Mouse (Mus musculus) urinary bladder, postnatal 4 days (tissue): Measurements from ENCODE around the gene Wdr76.
"Not testable (repeated sequence)": the region's sequence is repeated elsewhere in the genome, so short reads cannot be mapped to it uniquely, and the experiment has no call there.

Experiments used
- DNase-seq, 2 experiments: peaks; one replicate each; pipeline ENCODE4 v3.0.0; 2021 to 2022; ENCODE audit warnings: low spot score in 2 of 2

The Wdr76 gene

DNA sequence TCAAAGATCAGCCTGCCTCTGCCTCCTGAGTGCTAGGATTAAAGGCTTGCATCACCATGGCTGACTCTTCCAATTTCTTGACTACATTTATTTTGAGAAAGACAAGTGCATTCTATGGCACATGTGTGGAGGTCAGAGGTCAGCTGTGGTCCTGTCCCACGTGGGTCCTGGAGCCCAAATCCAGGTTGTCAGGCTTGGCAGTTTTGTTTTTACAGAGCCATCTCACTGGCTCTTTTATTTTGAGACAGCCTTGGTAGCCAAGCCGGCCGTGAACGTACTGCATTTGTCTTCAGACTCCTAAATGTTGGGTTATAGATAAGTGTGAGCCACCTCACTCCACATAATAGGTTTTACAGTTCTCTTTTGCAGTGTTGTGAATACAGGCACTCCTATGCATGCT lies 12.2 kb downstream of the Wdr76 start:
- DNase-seq = not testable (repeated sequence)

DNA sequence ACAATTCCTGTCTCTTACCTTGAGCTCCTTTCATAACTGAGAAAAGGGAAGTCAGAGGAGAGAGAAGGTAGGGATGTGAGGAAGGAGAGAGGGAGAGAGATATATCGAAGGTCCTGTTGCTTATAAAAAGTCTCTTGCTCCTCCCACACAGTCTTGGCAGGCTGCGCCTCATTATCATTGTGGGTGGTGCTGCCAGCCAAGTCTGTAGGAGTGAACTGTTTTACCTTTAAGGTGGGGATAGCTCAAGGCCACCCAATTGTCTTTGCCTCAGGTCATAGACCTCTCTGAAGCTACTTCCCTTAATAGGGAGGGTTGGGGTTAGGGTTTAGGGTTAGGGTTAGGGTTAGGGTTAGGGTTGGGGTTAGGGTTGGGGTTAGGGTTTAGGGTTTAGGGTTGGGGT lies 15.5 kb downstream of the Wdr76 start:
- no peak for DNase-seq

DNA sequence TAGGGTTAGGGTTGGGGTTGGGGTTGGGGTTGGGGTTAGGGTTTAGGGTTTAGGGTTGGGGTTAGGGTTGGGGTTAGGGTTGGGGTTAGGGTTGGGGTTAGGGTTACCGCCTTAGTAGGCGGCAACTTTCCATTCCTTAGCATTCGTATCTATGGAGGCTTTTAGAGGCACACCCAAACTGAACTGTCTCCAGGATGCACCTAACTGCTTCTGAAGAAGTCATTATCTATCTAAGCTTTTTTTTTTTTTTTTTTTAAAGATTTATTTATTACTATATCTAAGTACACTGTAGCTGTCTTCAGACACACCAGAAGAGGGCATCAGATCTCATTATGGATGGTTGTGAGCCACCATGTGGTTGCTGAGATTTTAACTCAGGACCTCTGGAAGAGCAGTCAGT lies 16.3 kb downstream of the Wdr76 start:
- not testable (repeated sequence) for DNase-seq

DNA sequence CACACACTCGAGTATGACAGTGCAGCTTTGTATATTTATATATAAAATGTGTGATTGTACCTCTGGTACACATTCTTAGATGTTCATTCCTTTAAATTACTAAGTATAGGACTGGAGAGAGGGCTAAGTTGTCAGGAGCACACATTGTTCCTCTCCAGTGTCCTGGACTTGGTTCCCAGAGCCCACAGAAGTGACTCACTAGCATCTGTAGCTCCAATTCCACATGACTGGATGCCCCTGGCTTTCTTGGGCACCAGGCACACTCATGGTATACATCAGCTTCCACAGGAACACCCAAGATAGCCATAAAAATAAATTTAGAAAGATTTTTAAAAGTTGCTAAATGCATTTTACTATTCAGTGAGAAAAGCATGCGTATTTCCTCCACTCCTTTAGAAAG lies 18.5 kb downstream of the Wdr76 start:
- DNase-seq = no peak

DNA sequence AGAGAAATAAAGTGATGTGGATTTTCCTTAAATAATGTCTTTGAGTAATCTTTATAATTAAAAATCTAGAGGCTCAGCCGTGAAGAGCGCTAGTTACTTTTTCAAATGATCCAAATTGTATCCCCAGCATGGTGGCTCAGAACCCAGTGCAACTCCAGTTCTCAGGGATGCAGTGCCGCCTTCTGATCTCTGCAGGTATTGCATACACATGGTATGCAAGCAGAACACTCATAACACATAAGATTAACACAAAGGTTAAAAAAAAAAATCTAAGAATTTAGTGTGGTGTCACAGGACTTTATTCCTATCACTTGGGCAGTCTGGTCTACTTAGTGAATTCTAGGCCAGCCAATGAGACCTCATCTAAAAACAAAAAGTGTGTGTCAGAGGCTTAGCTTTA lies 38.3 kb downstream of the Wdr76 start:
- no peak for DNase-seq

DNA sequence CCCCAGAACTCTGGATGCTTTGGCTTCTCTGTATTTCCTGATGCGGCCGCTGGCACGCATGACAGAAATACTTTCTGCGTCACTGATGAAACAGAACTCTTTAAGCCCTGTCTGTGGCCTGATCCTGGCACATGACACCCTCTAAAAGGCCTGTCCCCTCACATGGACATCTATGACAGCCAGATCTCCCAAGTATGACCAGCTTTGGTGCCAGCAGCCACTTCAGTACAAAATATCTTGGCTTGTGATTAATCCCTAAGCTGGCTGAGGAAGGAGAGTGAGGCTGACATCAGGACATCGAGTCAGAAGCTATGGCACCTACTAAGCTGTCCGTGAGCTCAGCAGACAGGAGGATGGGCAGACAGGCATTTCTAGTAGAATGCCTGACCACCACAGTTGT lies 43.1 kb downstream of the Wdr76 start:
- no peak for DNase-seq

DNA sequence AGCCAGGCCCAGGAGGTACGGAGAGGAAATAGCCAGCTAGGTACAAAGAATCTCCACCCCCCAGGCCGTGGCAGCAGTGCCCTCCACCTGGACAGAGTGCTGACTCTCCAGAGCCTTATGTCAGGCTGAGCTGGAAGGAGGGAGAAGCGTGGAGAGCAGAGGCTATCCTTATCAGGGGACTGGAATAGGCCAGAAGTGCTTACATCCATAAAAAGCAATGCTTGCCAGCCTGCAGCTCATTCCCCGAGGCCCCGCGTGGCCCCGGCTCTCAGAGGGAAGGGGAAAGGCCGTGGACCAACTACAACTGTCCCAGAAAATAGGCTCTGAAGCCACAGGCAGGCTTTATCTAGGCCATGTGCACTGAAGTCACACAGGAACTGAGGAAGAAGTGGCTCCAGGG lies 44.7 kb downstream of the Wdr76 start:
- no peak for DNase-seq

DNA sequence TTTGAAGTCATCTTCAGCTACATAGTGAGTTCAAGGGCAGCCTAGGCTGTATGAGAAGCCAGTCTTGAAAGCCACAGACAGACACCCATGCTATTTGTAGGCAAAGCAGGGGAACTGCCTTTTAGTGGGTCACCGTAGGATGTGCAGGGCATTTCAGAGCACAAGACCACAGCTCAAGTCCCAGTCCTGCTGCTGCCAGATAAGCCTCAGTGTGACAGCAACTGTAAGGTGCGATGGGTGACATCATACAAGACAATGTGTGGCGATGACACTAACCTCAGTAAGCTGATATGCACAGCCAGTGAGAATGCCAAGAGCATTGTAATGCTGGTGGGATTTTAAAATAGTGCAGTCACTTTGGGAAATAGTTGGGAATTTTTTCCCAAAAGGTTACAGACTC lies 56.6 kb downstream of the Wdr76 start:
- no peak for DNase-seq

DNA sequence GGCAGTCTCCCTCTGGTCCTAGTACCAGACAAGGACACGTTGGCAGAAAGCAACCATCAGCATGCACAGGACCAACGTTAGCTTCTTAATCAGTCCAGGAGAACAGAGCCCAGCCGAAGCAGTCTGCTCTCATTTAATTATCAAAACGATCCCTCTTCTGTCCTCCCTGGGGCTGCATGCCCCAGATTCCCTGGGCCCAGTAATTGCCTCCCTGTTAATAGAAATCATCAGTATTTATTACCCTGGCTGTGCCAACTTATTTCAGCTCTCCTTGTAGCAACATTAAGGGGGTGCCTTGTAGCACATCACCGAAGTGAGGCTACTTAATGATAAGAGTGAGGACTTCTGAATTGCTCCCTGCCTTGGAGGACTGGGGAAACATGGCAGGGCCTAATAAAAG lies 59.4 kb downstream of the Wdr76 start:
- no peak for DNase-seq

DNA sequence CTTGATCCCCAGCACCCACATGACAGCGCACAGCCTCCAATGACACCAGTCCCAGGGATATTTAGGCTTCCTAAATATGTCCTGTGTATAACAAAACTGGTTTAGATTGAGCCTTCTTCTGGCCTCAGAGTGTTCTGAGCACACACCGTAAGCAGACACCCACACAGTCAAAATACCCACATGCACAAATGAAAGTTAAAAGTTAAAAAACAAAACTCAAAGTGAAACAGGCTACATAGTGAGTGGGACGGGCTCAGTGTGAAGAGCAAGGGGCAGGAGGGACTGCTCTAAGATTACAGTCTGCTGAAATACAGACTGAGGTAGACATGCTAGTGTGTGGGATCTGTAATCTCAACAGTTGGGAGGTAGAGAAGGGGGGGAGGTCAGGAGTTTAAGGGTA lies 63.5 kb downstream of the Wdr76 start:
- DNase-seq = no peak

DNA sequence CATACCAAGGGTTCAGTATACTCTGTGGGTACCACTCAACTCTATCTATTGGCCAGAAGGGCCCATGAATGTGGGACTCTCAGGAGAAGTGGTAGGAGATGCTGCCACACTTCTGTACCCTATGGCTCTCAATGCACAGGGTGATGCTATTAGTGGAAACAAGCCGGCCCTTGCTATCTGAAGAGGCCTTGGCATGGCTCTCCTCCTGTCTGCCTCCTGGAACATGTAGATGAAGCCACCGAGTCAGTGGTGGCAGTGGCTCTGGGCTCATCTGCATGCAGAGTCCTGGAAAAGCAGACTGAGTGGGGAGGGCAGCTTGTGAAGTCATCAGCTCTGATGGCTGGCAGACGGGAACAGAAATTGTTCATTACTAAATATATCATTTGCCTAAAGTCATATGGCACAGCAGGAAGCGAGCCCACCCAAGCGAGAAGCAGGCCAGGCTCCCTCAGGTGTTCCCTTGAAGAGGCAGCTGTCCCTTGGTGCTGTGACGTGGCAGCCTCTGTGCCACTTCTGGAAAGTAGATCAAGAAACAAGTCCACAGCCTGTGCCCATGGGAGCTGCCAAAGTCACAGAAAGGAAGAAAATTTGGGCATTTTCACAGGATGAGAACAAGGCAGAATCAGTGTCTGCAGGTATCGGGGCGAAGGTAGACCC lies 64.6 kb downstream of the Wdr76 start:
- no peak for DNase-seq

DNA sequence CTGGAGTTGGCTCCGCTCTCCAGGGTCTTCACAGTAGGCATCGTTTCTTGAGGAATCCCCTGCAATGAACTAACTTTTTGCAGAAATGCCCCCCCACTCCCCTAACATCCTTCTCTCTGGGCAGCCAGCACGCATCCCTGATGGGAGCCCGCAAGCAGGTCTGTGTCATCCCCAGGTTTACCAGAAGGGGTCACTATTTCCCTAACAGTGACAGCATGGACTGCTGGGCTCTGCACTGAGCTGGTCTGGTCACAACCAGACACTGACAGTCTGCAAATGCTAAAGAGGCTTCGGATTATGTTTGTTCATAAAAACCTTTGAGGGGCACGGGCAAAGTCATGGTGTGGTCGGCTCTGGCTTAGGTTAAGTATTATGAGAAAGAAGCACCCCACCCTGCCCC lies 65.3 kb downstream of the Wdr76 start:
- peak; percentile 63 to 83 for DNase-seq

DNA sequence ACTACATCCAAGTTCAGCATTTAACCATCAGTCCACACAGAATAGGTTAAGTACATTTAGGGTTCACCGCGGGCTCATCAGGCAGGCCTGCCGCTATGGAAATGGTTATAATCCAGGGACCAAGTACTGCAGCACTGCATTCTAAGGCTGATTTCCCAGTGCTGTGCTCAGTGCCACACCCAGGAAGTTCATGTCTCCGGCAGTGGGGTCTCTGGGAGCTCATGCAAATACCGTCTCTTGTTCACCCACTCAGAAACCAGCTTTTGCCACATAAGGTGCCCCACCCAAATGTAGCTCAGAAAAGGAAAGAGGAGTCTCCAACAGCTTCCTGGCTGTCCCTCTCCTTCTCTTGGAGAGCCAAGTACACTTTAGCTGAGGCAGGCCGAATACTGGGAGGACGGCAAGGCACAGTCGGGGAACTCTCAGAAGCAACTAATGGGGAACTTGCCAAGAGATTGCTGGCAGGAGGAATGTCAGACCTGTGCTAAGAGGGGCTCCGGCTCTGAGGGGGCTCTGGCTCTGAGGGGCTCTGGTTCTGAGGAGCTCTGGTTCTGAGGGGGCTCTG lies 67.6 kb downstream of the Wdr76 start:
- no peak for DNase-seq

DNA sequence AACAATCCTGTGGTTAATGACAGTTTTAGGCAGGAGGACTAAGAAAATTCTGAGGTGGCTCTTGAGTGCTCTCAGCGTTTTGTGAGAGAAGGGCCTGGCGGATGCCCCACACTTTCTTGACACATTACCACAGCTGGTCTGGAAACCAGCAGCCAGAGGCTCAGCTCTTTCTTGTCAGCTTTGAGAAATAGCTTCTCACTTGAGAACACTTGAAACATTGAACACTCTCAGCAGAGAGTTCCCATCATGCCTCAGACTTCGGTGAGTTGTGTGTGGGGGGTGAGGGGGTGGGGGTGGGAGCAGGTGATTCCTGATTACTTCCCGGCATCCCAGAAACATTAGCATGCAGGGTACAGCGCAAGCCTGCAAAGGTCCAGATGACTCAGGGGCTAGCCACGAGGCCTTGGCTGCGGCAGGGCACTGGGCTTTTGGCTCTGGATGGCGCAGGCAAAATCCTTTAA lies 69.2 kb downstream of the Wdr76 start:
- DNase-seq = no peak

DNA sequence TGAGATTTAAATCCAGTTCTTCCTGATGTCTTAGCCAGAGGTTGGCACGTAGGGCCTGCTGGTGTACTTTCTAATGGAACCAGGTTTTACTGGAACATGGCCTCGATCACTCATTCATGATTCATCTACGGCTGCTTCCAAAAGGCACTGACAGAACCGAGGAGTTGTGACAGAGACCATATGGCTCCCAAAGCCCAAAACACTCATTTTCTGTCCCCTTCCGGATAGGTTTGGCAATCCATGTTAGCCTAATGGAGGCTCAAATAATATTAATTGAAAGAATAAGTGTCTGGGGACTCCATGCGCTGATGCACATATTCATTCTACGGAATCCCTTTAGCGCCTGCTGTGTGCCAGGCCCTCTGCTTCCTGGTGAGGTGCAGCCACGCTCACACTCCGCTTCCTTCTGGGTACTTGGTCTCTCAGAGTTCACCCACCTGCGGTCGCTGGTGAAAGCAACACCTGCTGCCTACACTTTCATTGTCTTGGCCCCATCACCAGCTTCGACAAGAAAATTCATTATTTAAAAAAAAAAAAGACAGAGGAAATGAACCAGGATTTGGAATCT lies 76.4 kb downstream of the Wdr76 start:
- DNase-seq = no peak

DNA sequence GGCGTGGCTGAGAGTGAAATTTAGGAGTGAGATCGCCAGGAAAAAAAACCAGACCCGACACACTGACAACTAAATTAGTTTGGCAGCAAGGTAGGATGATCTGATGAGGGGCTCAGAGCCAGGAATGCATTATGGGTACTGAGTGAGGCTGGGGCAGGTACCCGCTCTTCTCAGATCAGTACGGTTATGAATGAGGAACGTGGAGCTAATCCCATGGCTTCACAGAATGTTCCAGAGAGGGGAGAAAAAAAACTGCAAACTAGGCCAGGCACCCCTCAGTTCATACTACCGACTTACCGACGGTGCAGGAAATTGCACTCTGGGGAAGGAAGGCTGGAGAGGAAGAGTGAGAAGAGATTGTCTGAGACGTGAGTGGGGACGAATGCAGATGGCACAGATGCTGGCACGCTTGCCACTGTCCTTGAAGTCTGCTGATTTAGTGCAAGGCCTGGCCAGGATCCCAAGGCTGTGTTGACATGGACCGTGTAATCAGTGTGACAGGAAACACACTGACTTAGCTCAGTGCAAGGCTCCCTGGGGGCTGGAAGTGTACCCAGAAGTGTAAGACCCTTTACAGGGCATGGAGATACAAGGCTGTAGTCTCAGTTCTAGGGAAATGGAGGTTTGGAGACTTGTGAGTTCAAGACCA lies 77.1 kb downstream of the Wdr76 start:
- no peak for DNase-seq

DNA sequence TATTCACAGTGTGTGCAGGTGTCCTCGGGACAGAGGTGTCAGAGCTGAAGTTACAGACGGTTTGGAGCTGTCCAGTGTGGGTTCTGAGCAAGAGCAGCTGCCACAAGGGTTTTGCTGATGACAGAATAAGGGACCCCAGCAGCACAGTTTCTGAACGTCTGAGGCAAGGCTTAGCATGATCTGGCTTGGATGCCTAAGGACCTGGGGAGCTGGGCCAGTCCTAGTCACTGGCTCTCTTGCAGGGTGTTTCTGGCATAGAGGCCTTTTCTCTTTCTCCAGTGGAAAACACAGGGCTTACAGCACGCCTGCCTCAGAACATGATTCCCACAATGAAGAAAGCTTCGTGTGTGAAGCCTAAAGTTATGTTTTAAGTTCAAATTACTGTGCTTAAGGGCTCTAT lies 78.2 kb downstream of the Wdr76 start:
- DNase-seq = no peak

DNA sequence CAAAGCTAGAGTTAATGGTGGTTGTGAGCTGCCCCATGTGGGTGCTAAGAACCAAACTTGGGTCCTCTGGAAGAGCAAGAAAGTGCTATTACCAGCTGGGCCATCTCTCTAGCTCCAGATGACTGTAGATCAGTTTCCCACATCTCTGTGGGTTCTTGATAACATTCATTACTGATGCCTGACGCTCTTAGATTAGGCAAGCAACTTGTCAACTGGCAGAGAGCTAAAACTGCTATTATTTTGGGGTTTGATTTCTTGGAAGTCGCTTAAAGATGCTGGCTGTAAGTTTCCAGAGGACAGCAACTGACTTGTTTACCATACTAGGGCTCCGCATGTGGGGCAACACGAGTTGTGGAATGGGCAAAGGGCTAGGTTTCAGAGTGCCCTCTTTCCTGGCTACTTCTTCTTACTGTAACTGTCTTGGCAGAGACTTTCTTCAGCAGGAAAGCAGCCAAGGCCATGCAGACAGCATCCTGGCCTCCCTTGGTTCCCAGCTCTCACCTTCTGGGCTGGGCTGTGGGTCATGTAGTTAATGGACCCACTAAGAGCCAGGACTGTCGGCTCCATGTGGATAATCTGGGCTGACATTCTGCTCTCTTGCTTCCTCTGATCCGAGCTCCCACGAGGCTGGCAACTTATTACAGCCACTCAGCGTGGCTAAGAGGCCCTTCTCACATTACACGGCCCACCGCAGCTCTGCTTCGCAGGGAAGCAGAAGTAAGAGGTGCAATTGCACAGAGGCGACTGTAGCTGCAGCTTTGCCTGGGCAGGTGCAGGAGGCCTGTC lies 81.2 kb downstream of the Wdr76 start:
- DNase-seq = no peak

DNA sequence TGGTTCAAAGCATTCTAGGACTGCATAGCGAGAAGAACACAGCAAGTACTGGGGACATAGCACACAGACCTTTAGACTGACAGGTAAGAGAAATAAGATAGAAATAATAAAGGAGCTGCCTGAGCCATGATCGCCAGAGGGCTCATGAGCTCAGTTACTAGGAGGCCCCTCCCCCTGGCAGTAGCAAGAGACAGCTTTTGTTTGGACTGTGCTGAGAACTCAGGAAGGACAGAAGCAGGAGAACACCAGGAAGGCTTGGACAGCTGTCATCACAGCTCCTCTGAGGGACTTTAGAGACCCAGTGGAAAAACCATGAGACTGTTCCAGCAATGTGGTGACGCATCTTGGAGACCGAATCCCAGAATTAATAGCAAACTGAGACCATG lies 81.8 kb downstream of the Wdr76 start:
- no peak for DNase-seq

DNA sequence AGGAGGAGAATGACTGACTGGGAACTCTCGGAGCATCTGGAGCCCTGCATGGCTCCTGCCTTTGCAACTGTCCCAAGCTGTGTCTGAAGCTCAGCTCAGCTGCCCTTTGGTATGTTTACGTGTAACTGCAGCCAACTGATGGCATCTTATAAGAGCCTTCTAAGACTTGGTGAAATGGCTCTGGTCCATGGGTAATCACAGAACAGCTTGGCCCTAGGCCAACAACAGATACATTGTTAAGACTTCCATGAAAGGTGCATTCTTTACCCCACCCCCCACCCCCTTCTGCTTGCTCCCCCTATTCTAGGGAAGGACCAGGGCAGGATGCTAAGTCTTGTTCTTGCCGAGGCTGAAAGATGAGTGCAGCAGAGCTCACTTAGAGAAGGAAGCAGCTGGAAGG lies 87.6 kb downstream of the Wdr76 start:
- DNase-seq = no peak
